Mouse (Mus musculus): ENCODE measurements around the gene Pkp4. TPM values are rescaled to one million over a fixed set of nuclear protein-coding genes. Genes with fewer than 3 reads are reported as not detected.

Gene Pkp4
- 18.7 and 19.1 TPM in 2 replicates for polyA plus RNA-seq (2016; fragmentation: Nextera tagmentation; extraction: Ambion mirVana)

GRCm38 (mm10) chr2:59160605-59160963 is at the start of gene Pkp4, which contains the start of gene Ccdc148:
Gene Pkp4 (plus strand): TSS chr2:59160850.
Gene Ccdc148 (minus strand): TSS chr2:59160683.
- Histone ChIP-seq H3K27ac (replicated peaks) (peak within 1 kb of the TSS; percentile 96), H3K9me3 (replicated peaks) (no peaks in the 10 kb centered on the region), H3K27me3 (ENCODE audit: low read depth, poor library complexity, severe bottlenecking) (no peaks in the 10 kb centered on the region), H3K4me3 (peak within 1 kb of the TSS; percentile 94), H3K36me3 (0 out of 2 replicates have a peak, but pooled peaks cover under 1% of the 10 kb centered on the region), H3K4me1 (peaks cover 28% of the 10 kb centered on the region)
- DNase-seq (ENCODE audit: low spot score) = peak; percentile 95
- WGBS = 0% methylated on average over 24 of the region's 37 CpGs

GRCm38 (mm10) chr2:59129023-59129422 is 31.6 kb upstream of the Pkp4 start:
- H3K27ac ChIP-seq (replicated peaks) = no peak overlapping the region
- H3K4me3 ChIP-seq = no peak overlapping the region
- no peaks in the 10 kb centered on the region for H3K36me3 ChIP-seq
- DNase-seq (ENCODE audit: low spot score) = no peak
- no peaks in the 10 kb centered on the region for H3K9me3 ChIP-seq (replicated peaks)
- H3K27me3 ChIP-seq (ENCODE audit: low read depth, poor library complexity, severe bottlenecking) = no peaks in the 10 kb centered on the region
- WGBS = 88% methylated on average over 7 of the region's 7 CpGs
- no peaks in the 10 kb centered on the region for H3K4me1 ChIP-seq

- no peaks in the 10 kb centered on the region for H3K9me3 ChIP-seq (replicated peaks)
- H3K36me3 ChIP-seq = no peaks in the 10 kb centered on the region
- 92% methylated on average over 8 of the region's 8 CpGs for WGBS
- no peaks in the 10 kb centered on the region for H3K27me3 ChIP-seq (ENCODE audit: low read depth, poor library complexity, severe bottlenecking)
- no peak for DNase-seq (ENCODE audit: low spot score)
- H3K4me1 ChIP-seq = no peaks in the 10 kb centered on the region
- H3K4me3 ChIP-seq = no peak overlapping the region
- no peak overlapping the region for H3K27ac ChIP-seq (replicated peaks)
These were observed 30.8 kb upstream of the Pkp4 start for GRCm38 (mm10) chr2:59129821-59130220.

GRCm38 (mm10) chr2:59131044-59131443 is 29.6 kb upstream of the Pkp4 start:
- Histone ChIP-seq H3K4me1 (no peaks in the 10 kb centered on the region), H3K27me3 (ENCODE audit: low read depth, poor library complexity, severe bottlenecking) (no peaks in the 10 kb centered on the region), H3K9me3 (replicated peaks) (no peaks in the 10 kb centered on the region), H3K27ac (replicated peaks) (no peak overlapping the region), H3K4me3 (no peak overlapping the region), H3K36me3 (no peaks in the 10 kb centered on the region)
- WGBS = 92% methylated on average over 8 of the region's 8 CpGs
- DNase-seq (ENCODE audit: low spot score) = no peak

DNA sequence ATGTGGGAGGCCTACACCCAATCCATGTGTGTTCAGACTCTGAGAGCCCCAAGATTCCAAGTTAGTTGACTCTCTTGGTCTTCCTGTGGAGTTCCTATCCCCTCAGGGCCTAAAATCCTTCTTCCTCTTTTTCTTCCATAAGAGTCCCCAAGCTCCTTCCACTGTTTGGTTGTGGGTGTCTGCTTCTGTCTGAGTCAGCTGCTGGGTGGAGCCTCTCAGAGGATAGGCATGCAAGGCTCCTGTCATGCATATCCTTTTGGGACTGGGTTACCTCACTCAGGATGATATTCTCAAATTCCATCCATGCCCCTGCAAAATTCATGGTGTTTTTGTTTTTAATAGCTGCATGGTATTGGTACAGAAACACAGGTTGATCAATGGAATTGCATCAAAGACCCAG is 5.2 kb upstream of the Pkp4 start:
- no peak for DNase-seq (ENCODE audit: low spot score)
- peaks cover 6% of the 10 kb centered on the region for H3K4me1 ChIP-seq
- no peaks in the 10 kb centered on the region for H3K9me3 ChIP-seq (replicated peaks)
- no peaks in the 10 kb centered on the region for H3K27me3 ChIP-seq (ENCODE audit: low read depth, poor library complexity, severe bottlenecking)
- no peak overlapping the region for H3K27ac ChIP-seq (replicated peaks)
- H3K36me3 ChIP-seq = no peaks in the 10 kb centered on the region
- H3K4me3 ChIP-seq = no peak overlapping the region

DNA sequence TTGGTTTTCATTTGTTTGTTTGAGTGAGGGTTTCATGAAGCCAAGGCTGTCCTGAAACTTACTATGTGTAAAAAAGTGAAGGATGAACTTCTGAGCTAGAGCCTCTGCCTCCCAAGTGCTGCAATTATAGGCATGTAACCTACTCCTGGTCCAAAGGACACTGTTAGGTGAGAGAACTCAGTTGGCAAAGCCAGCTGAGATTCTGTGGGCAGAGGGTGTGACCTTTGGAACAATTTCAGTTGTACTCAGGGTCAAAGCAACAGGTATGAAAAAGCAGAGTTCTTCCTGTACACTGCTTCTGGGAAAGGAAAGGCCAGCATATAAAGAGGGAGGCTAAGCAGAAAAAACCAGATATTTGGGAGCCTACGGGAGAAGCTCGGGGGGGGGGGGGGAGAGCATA is 2.5 kb upstream of the Pkp4 start:
- WGBS = 55% methylated on average over 2 of the region's 2 CpGs
- H3K27ac ChIP-seq (replicated peaks) = no peak overlapping the region
- DNase-seq (ENCODE audit: low spot score) = no peak
- H3K4me3 ChIP-seq = no peak overlapping the region
- H3K36me3 ChIP-seq = no peaks in the 10 kb centered on the region
- peaks cover 22% of the 10 kb centered on the region for H3K4me1 ChIP-seq
- no peaks in the 10 kb centered on the region for H3K27me3 ChIP-seq (ENCODE audit: low read depth, poor library complexity, severe bottlenecking)
- H3K9me3 ChIP-seq (replicated peaks) = no peaks in the 10 kb centered on the region

GRCm38 (mm10) chr2:59159961-59160604 is 567 bp upstream of the Pkp4 start:
- peak overlapping the region; percentile 96 for H3K27ac ChIP-seq (replicated peaks)
- H3K27me3 ChIP-seq (ENCODE audit: low read depth, poor library complexity, severe bottlenecking) = no peaks in the 10 kb centered on the region
- H3K4me3 ChIP-seq = peak overlapping the region; percentile 94
- no peaks in the 10 kb centered on the region for H3K36me3 ChIP-seq
- no peaks in the 10 kb centered on the region for H3K9me3 ChIP-seq (replicated peaks)
- H3K4me1 ChIP-seq = peaks cover 28% of the 10 kb centered on the region
- peak; percentile 22 for DNase-seq (ENCODE audit: low spot score)
- WGBS = under 1% methylated on average over 16 of the region's 16 CpGs

- Histone ChIP-seq H3K4me1 (peaks cover 28% of the 10 kb centered on the region), H3K27ac (replicated peaks) (peak overlapping the region; percentile 96), H3K4me3 (peak overlapping the region; percentile 94), H3K9me3 (replicated peaks) (no peaks in the 10 kb centered on the region), H3K27me3 (ENCODE audit: low read depth, poor library complexity, severe bottlenecking) (no peaks in the 10 kb centered on the region), H3K36me3 (0 out of 2 replicates have a peak, but pooled peaks cover 2% of the 10 kb centered on the region)
- no peak for DNase-seq (ENCODE audit: low spot score)
- under 1% methylated on average over 56 of the region's 58 CpGs for WGBS
These were observed 381 bp downstream of the Pkp4 start for GRCm38 (mm10) chr2:59161021-59161440.

DNA sequence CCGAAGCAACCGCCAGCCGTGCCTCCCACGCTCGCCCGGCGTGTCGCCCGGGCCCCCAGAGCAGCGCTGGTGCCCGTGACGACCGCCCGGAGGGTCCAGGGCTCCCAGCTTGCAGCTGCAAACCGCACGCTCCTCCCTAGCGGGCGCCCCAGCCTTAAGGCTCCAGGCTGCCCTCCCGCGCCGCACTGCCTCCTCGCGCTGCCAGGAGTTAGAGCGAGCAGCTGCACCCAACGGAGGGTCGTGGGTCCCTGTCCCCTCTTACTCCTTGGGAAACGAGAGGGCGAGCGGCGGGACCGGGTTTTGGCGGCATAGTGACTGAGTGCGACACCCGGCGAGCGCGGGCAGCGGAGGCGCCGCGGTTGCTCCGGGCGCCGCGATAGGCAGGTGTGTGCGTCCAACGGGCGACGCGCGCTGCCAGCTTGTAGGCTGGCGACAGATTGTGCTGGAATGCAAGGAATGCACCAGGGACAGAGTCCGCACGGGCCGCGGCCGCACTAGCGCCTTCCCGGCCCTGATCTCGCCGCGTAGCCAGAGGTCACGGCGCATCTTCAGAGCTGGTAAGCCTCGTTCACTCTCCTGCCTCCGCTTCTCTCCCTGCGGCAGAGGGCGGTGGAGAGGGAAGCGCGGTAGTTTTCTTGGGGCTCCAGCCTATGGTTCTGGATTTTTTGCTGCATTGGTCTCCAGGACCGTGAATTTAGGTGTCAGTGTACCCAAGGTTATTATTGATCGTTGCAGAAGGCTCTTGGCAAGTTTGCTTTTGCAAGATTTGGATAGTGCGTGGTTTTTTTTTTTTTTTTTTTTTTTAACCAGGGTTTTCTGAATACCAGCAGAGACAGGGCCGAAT is 1.0 kb downstream of the Pkp4 start:
- Histone ChIP-seq H3K36me3 (0 out of 2 replicates have a peak, but pooled peaks cover 2% of the 10 kb centered on the region), H3K4me1 (peaks cover 28% of the 10 kb centered on the region), H3K27ac (replicated peaks) (peak overlapping the region; percentile 96), H3K4me3 (peak overlapping the region; percentile 94), H3K9me3 (replicated peaks) (no peaks in the 10 kb centered on the region), H3K27me3 (ENCODE audit: low read depth, poor library complexity, severe bottlenecking) (no peaks in the 10 kb centered on the region)
- WGBS = under 1% methylated on average over 74 of the region's 74 CpGs
- peak; percentile 79 for DNase-seq (ENCODE audit: low spot score)

DNA sequence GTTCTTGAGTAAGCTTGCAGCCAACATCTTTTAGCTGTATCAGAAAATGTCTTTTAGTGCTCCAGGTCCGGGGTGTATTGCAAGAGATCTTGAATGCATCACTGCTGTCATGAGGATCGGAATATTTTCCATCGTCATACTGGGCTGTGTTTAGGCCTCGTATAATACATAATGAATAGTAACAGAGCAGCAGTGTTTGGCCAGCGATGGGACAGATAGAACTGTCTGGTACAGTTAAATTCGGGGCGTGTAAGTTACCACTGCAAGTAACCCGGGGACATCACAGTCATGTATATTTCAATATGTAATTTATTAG is 1.6 kb downstream of the Pkp4 start:
- WGBS = 39% methylated on average over 8 of the region's 8 CpGs
- Histone ChIP-seq H3K4me3 (peak overlapping the region; percentile 94), H3K4me1 (peaks cover 28% of the 10 kb centered on the region), H3K36me3 (0 out of 2 replicates have a peak, but pooled peaks cover 2% of the 10 kb centered on the region), H3K9me3 (replicated peaks) (no peaks in the 10 kb centered on the region), H3K27me3 (ENCODE audit: low read depth, poor library complexity, severe bottlenecking) (no peaks in the 10 kb centered on the region), H3K27ac (replicated peaks) (peak overlapping the region; percentile 96; the same call in 1 of the 2 replicates)
- no peak for DNase-seq (ENCODE audit: low spot score)

DNA sequence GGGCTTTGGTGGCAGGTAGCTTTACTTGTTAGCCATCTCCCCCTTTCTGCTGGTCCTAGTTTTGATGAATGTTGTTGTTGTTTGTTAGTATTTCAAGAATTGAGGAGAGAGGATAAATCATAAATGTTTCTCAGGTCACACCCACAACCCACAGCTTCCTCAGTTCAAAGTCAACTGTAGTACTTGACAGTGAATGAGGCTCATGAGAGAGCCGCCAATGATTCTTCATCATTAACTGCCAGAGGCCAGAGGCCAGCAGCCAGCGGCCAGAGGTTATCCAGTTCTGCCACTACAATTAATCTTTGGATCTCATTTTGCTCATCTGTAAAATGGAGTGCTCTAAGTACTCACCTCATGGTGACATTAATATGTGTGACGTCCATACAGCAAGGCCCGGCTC is 6.3 kb downstream of the Pkp4 start:
- no peak overlapping the region for H3K27ac ChIP-seq (replicated peaks)
- H3K9me3 ChIP-seq (replicated peaks) = no peaks in the 10 kb centered on the region
- no peaks in the 10 kb centered on the region for H3K27me3 ChIP-seq (ENCODE audit: low read depth, poor library complexity, severe bottlenecking)
- 0 out of 2 replicates have a peak, but pooled peaks cover 7% of the 10 kb centered on the region for H3K36me3 ChIP-seq
- 88% methylated on average over 4 of the region's 4 CpGs for WGBS
- DNase-seq (ENCODE audit: low spot score) = no peak
- peaks cover 23% of the 10 kb centered on the region for H3K4me1 ChIP-seq
- no peak overlapping the region for H3K4me3 ChIP-seq

- Histone ChIP-seq H3K4me1 (peaks cover 15% of the 10 kb centered on the region), H3K36me3 (0 out of 2 replicates have a peak, but pooled peaks cover 7% of the 10 kb centered on the region), H3K27ac (replicated peaks) (no peak overlapping the region), H3K4me3 (no peak overlapping the region), H3K27me3 (ENCODE audit: low read depth, poor library complexity, severe bottlenecking) (no peaks in the 10 kb centered on the region), H3K9me3 (replicated peaks) (no peaks in the 10 kb centered on the region)
- 94% methylated on average over 4 of the region's 4 CpGs for WGBS
- DNase-seq (ENCODE audit: low spot score) = no peak
These were observed 7.2 kb downstream of the Pkp4 start for GRCm38 (mm10) chr2:59167830-59168229.
